Mouse (Mus musculus): Measurements from ENCODE around the gene Vsig10l. TPM values are rescaled to one million over a fixed set of nuclear protein-coding genes. Genes with fewer than 3 reads are reported as not detected.
A peak's percentile ranks its signal among the peaks of the same experiment; 100 is the strongest.

Gene Vsig10l
- polyA plus RNA-seq, 1 experiment from 2014 or later, result 6.7 TPM

DNA sequence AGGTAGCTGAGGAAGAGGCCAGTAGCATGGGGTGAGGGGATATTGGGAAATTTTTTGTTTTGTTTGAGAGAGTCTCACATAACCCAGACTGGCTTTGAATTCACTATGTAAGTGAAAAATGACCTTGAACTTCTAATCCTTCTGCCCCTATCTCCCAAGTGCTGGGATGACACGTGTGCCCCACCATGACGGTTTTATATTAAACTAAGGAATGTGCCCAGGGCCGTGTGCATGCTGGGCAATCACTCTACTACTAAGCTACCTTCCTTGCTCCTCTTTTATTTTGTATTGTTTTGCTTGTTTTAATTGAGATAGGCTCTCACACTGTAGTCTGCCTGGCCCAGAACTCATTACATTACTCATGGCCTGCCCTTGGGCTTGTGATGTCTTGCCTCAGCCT lies 21.9 kb upstream of the Vsig10l start:
- Histone ChIP-seq H3K4me2 (replicated peaks) (no peak overlapping the region), H3K9me3 (no peaks in the 10 kb centered on the region), H3K27me3 (no peaks in the 10 kb centered on the region), H3K9ac (no peak overlapping the region), H3K36me3 (no peaks in the 10 kb centered on the region), H3K27ac (no peak overlapping the region), H3K4me1 (peaks cover 9% of the 10 kb centered on the region), H3K4me3 (no peak overlapping the region)
- no peak for ATAC-seq (ENCODE audit: insufficient number of reproducible peaks, insufficient read depth, low FRiP score, low TSS enrichment)
- WGBS, result 76% methylated on average over 3 of the region's 3 CpGs

DNA sequence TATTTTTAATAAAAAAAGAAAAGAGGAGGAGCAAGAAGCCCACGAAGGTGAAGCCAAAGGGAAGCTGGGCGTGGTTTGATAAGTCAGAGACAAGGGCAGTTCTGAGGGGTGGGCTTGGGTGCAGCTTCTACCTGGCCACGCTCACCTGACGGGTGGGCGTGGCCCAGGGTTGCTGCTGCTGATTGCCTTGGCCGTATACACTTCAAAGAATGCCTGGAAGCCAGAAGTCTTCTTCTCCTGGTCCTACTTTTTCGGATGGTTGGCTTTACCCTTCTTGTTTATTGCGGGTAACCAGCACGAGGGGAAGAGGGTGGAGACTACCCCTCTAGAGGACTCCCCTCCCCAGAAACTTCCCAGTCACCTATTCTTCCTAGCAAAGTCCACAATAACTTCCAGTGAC lies 20.3 kb upstream of the Vsig10l start:
- H3K9ac ChIP-seq, result peak overlapping the region; percentile 57
- H3K36me3 ChIP-seq, result no peaks in the 10 kb centered on the region
- no peak for ATAC-seq (ENCODE audit: insufficient number of reproducible peaks, insufficient read depth, low FRiP score, low TSS enrichment)
- no peaks in the 10 kb centered on the region for H3K27me3 ChIP-seq
- peak overlapping the region; percentile 83 for H3K4me2 ChIP-seq (replicated peaks)
- no peaks in the 10 kb centered on the region for H3K9me3 ChIP-seq
- H3K4me3 ChIP-seq, result peak overlapping the region; percentile 45
- H3K4me1 ChIP-seq, result peaks cover 9% of the 10 kb centered on the region
- peak overlapping the region; percentile 96 for H3K27ac ChIP-seq
- 9% methylated on average over 9 of the region's 9 CpGs for WGBS

GRCm38 (mm10) chr7:43443126-43443916 lies 19.6 kb upstream of the Vsig10l start:
- Histone ChIP-seq H3K4me1 (peaks cover 9% of the 10 kb centered on the region), H3K9me3 (no peaks in the 10 kb centered on the region), H3K4me2 (replicated peaks) (peak overlapping the region; percentile 83), H3K36me3 (no peaks in the 10 kb centered on the region), H3K27me3 (no peaks in the 10 kb centered on the region), H3K27ac (peak overlapping the region; percentile 96), H3K4me3 (peak overlapping the region; percentile 45), H3K9ac (peak overlapping the region; percentile 57)
- 1% methylated on average over 36 of the region's 36 CpGs for WGBS
- peak; percentile 82 for ATAC-seq (ENCODE audit: insufficient number of reproducible peaks, insufficient read depth, low FRiP score, low TSS enrichment)

GRCm38 (mm10) chr7:43443917-43444293 lies 19.0 kb upstream of the Vsig10l start, which contains the start of the genes Etfb and Gm45233:
Gene Etfb (plus strand): TSS chr7:43444083.
Gene Gm45233 (plus strand): TSS chr7:43444128.
- H3K4me2 ChIP-seq (replicated peaks), result peak within 1 kb of the TSS; percentile 83
- H3K27me3 ChIP-seq, result no peaks in the 10 kb centered on the region
- H3K4me3 ChIP-seq, result peak within 1 kb of the TSS; percentile 45
- H3K9ac ChIP-seq, result peak within 1 kb of the TSS; percentile 57
- under 1% methylated on average over 27 of the region's 27 CpGs for WGBS
- H3K36me3 ChIP-seq, result no peaks in the 10 kb centered on the region
- peak within 1 kb of the TSS; percentile 96 for H3K27ac ChIP-seq
- ATAC-seq (ENCODE audit: insufficient number of reproducible peaks, insufficient read depth, low FRiP score, low TSS enrichment), result peak; percentile 96
- peaks cover 9% of the 10 kb centered on the region for H3K4me1 ChIP-seq
- H3K9me3 ChIP-seq, result no peaks in the 10 kb centered on the region

- Histone ChIP-seq H3K4me3 (no peak overlapping the region), H3K27ac (no peak overlapping the region), H3K36me3 (peaks cover 11% of the 10 kb centered on the region), H3K4me2 (replicated peaks) (no peak overlapping the region), H3K27me3 (no peaks in the 10 kb centered on the region), H3K4me1 (peaks cover 9% of the 10 kb centered on the region), H3K9me3 (no peaks in the 10 kb centered on the region), H3K9ac (no peak overlapping the region)
- WGBS, result 92% methylated on average over 4 of the region's 4 CpGs
- no peak for ATAC-seq (ENCODE audit: insufficient number of reproducible peaks, insufficient read depth, low FRiP score, low TSS enrichment)
These were observed 15.2 kb upstream of the Vsig10l start for GRCm38 (mm10) chr7:43447801-43448200.

DNA sequence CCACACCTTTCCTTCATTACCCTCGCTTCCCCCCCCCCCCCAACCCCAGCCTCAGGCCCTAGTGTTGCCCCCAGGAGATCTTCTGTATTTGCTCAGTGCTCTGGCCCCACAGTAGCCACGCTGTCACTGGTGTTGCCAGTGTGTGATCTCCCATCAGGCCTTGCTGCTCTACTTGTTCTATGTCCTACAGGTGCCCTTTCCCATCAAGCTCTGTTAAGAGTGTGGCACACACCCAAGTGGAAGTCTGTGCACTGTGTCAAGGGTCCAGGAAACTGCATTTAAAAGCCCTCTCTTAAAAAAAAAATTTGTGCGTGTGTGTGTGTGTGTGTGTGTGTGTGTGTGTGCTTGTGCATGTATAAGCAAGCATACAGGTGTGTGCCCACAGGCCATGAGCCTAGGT lies 14.7 kb upstream of the Vsig10l start:
- Histone ChIP-seq H3K27ac (no peak overlapping the region), H3K9ac (no peak overlapping the region), H3K4me2 (replicated peaks) (no peak overlapping the region), H3K4me1 (peaks cover 9% of the 10 kb centered on the region), H3K27me3 (no peaks in the 10 kb centered on the region), H3K9me3 (no peaks in the 10 kb centered on the region), H3K36me3 (peaks cover 15% of the 10 kb centered on the region), H3K4me3 (no peak overlapping the region)
- ATAC-seq (ENCODE audit: insufficient number of reproducible peaks, insufficient read depth, low FRiP score, low TSS enrichment), result no peak
- 89% methylated on average over 2 of the region's 3 CpGs for WGBS

- Histone ChIP-seq H3K9ac (no peak overlapping the region), H3K9me3 (no peaks in the 10 kb centered on the region), H3K27ac (no peak overlapping the region), H3K36me3 (peaks cover 29% of the 10 kb centered on the region), H3K4me3 (no peak overlapping the region), H3K4me1 (peaks cover 3% of the 10 kb centered on the region; the same call in 1 of the 2 replicates), H3K27me3 (no peaks in the 10 kb centered on the region), H3K4me2 (replicated peaks) (no peak overlapping the region)
- 90% methylated on average over 2 of the region's 2 CpGs for WGBS
- no peak for ATAC-seq (ENCODE audit: insufficient number of reproducible peaks, insufficient read depth, low FRiP score, low TSS enrichment)
These were observed 13.1 kb upstream of the Vsig10l start for GRCm38 (mm10) chr7:43449811-43450210.

DNA sequence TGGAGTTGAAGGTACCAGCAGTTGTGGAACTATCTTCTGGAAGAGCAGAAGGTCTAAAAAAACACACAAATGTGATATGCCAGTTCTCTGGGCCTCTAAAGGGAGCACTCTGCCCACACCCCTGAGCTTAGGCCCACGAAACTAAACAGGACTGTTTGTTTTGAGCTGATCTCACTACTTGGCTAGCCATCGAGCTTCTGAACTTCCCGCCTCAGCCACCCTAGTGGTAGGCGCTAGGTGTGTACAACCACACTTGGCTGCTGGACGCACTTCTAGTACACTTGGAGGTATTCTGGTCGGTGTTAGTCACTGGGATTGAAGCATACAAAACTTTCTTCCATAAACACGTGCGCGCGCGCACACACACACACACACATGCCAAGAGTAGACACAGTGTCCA lies 11.2 kb upstream of the Vsig10l start:
- no peak for ATAC-seq (ENCODE audit: insufficient number of reproducible peaks, insufficient read depth, low FRiP score, low TSS enrichment)
- H3K4me1 ChIP-seq, result no peaks in the 10 kb centered on the region
- no peak overlapping the region for H3K9ac ChIP-seq
- no peaks in the 10 kb centered on the region for H3K9me3 ChIP-seq
- H3K4me3 ChIP-seq, result no peak overlapping the region
- peaks cover 45% of the 10 kb centered on the region for H3K36me3 ChIP-seq
- no peak overlapping the region for H3K4me2 ChIP-seq (replicated peaks)
- H3K27me3 ChIP-seq, result no peaks in the 10 kb centered on the region
- H3K27ac ChIP-seq, result no peak overlapping the region
- WGBS, result 93% methylated on average over 11 of the region's 11 CpGs

- Histone ChIP-seq H3K9ac (no peak overlapping the region), H3K4me3 (no peak overlapping the region), H3K27me3 (no peaks in the 10 kb centered on the region), H3K9me3 (no peaks in the 10 kb centered on the region), H3K4me2 (replicated peaks) (no peak overlapping the region), H3K27ac (no peak overlapping the region), H3K4me1 (no peaks in the 10 kb centered on the region), H3K36me3 (peaks cover 54% of the 10 kb centered on the region)
- no peak for ATAC-seq (ENCODE audit: insufficient number of reproducible peaks, insufficient read depth, low FRiP score, low TSS enrichment)
- WGBS, result 54% methylated on average over 4 of the region's 4 CpGs
These were observed 10.3 kb upstream of the Vsig10l start for GRCm38 (mm10) chr7:43452609-43453008.

DNA sequence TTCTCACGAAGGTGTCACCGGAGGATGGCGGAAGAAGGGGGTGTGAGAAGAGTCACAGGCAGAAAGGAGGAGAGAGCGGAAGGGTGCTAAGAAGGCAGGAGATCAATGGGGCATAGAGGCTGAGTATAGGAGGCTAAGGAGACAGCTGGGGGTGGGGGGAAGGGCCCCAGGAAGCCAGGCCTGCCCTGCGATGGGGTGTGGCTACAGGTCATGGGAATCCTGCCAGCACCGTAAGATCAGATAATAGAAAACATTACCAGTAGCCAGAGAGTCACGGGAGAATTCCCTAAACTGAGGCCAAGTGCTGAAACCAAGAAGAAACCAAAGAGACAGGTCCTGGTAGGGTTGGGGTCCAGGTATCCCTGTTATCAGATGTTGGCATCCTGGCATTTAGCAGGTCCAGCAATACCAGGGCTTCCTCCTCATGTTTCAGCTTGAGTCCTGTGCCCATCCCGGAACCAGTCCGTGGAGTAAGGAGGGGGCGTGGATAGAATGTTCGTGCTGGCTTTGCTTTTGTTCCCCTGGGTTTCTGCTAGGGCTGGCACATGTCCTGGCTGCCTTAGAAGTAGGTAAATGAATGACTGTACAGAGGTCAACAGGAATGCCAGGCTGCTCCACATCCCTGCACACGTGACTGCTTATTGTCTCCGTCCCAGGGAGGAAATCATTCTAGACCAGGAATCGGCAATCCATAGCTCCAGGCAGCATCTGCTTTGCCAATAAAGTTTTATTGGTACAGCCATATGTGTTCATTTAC lies 9.2 kb upstream of the Vsig10l start:
- Histone ChIP-seq H3K4me2 (replicated peaks) (no peak overlapping the region), H3K36me3 (peaks cover 59% of the 10 kb centered on the region), H3K27me3 (no peaks in the 10 kb centered on the region), H3K4me1 (no peaks in the 10 kb centered on the region), H3K27ac (no peak overlapping the region), H3K9me3 (no peaks in the 10 kb centered on the region), H3K4me3 (no peak overlapping the region), H3K9ac (no peak overlapping the region)
- ATAC-seq (ENCODE audit: insufficient number of reproducible peaks, insufficient read depth, low FRiP score, low TSS enrichment), result no peak
- WGBS, result 82% methylated on average over 14 of the region's 14 CpGs

- H3K9me3 ChIP-seq, result no peaks in the 10 kb centered on the region
- no peaks in the 10 kb centered on the region for H3K27me3 ChIP-seq
- H3K9ac ChIP-seq, result no peak overlapping the region
- ATAC-seq (ENCODE audit: insufficient number of reproducible peaks, insufficient read depth, low FRiP score, low TSS enrichment), result no peak
- no peak overlapping the region for H3K4me3 ChIP-seq
- H3K27ac ChIP-seq, result no peak overlapping the region
- H3K4me1 ChIP-seq, result no peaks in the 10 kb centered on the region
- peaks cover 59% of the 10 kb centered on the region for H3K36me3 ChIP-seq
- 89% methylated on average over 6 of the region's 6 CpGs for whole genome bisulfite sequencing
- H3K4me2 ChIP-seq (replicated peaks), result no peak overlapping the region
These were observed 8.6 kb upstream of the Vsig10l start for GRCm38 (mm10) chr7:43454371-43454770.

GRCm38 (mm10) chr7:43463976-43464375 lies 1.0 kb downstream of the Vsig10l start:
- Histone ChIP-seq H3K4me1 (0 out of 2 replicates have a peak, but pooled peaks cover 4% of the 10 kb centered on the region), H3K4me3 (no peak overlapping the region), H3K27ac (no peak overlapping the region), H3K9me3 (no peaks in the 10 kb centered on the region), H3K4me2 (replicated peaks) (no peak overlapping the region), H3K9ac (no peak overlapping the region), H3K27me3 (peaks cover 19% of the 10 kb centered on the region; the same call in 1 of the 2 replicates), H3K36me3 (no peaks in the 10 kb centered on the region)
- no peak for ATAC-seq (ENCODE audit: insufficient number of reproducible peaks, insufficient read depth, low FRiP score, low TSS enrichment)
- WGBS, result 72% methylated on average over 7 of the region's 7 CpGs

Measured in embryonic facial prominence, embryonic 12.5 days (tissue).